Mouse (Mus musculus) kidney, embryonic 15.5 days (tissue): Measurements from ENCODE around the gene Rtn3. TPM values are rescaled to one million over a fixed set of nuclear protein-coding genes. Genes with fewer than 3 reads are reported as not detected.

Experiments
- ATAC-seq: fragments of 200-750 bp; cut with Nextera tagmentation; replicated peaks from 2 replicates; pipeline ENCODE4 v1.8.0; 2017; ENCODE audit warnings: moderate TSS enrichment; ENCODE audit not compliant: low FRiP score
- H3K27ac ChIP-seq: fragments of 300-500 bp; sonication (generic); 2 replicates; pipeline ENCODE4 v1.5.1; 2015; ENCODE audit warnings: mild to moderate bottlenecking, inconsistent platforms
- H3K27me3 ChIP-seq: fragments of 300-500 bp; sonication (generic); 2 replicates; pipeline ENCODE4 v1.6.1; 2015; ENCODE audit warnings: inconsistent platforms
- H3K36me3 ChIP-seq: fragments of 300-500 bp; sonication (generic); 2 replicates; pipeline ENCODE4 v1.6.1; 2015; ENCODE audit warnings: inconsistent platforms
- H3K4me1 ChIP-seq: fragments of 300-500 bp; sonication (generic); 2 replicates; pipeline ENCODE4 v1.6.1; 2015; ENCODE audit warnings: inconsistent platforms
- H3K4me2 ChIP-seq: fragments of 300-500 bp; sonication (generic); 2 replicates; pipeline ENCODE4 v1.6.1; 2015; ENCODE audit warnings: moderate library complexity, mild to moderate bottlenecking, inconsistent platforms
- H3K4me3 ChIP-seq: fragments of 300-500 bp; sonication (generic); replicated peaks from 2 replicates; pipeline ENCODE4 v1.5.1; 2015; ENCODE audit warnings: mild to moderate bottlenecking, inconsistent platforms
- H3K9ac ChIP-seq: fragments of 300-500 bp; sonication (generic); 2 replicates; pipeline ENCODE4 v1.6.1; 2015; ENCODE audit warnings: mild to moderate bottlenecking, inconsistent platforms
- H3K9me3 ChIP-seq: fragments of 300-500 bp; sonication (generic); replicated peaks from 2 replicates; pipeline ENCODE4 v1.6.1; 2016; ENCODE audit warnings: inconsistent platforms
- WGBS: fragments of 180-500 bp; shearing (Covaris S2); methylation state at CpG from one replicate; pipeline ENCODE4 v1.1.7; 2015; ENCODE audit warnings: mixed read lengths; 5-methylcytosine and 5-hydroxymethylcytosine counted together
- polyA plus RNA-seq: library from polyadenylated mRNA; unstranded; fragments of >200 nt; fragmentation: Nextera tagmentation; extraction: Ambion mirVana; gene quantifications from 2 replicates; pipeline ENCODE4 v1.2.1, GENCODE M21; 2015

Gene Rtn3
- polyA plus RNA-seq, 1 experiment from 2014 or later = 157 TPM

- Histone ChIP-seq H3K9ac (no peak overlapping the region), H3K9me3 (no peaks in the 10 kb centered on the region), H3K4me3 (no peak overlapping the region), H3K4me2 (no peak overlapping the region), H3K27ac (peak overlapping the region; percentile 63; the same call in 1 of the 2 replicates), H3K4me1 (0 out of 2 replicates have a peak, but pooled peaks cover 2% of the 10 kb centered on the region), H3K36me3 (peaks cover 39% of the 10 kb centered on the region), H3K27me3 (no peaks in the 10 kb centered on the region)
- 65% methylated on average over 5 of the region's 5 CpGs for WGBS
- no peak for ATAC-seq
Measured at GRCm38 (mm10) chr19:7436061-7436970, 46.8 kb downstream of the Rtn3 start.

- H3K9me3 ChIP-seq = no peaks in the 10 kb centered on the region
- WGBS = 91% methylated on average over 2 of the region's 2 CpGs
- H3K36me3 ChIP-seq = peaks cover 52% of the 10 kb centered on the region
- no peak for ATAC-seq
- no peak overlapping the region for H3K9ac ChIP-seq
- no peak overlapping the region for H3K4me2 ChIP-seq
- H3K27me3 ChIP-seq = no peaks in the 10 kb centered on the region
- H3K27ac ChIP-seq = no peak overlapping the region
- H3K4me1 ChIP-seq = 0 out of 2 replicates have a peak, but pooled peaks cover 2% of the 10 kb centered on the region
- no peak overlapping the region for H3K4me3 ChIP-seq
Measured at GRCm38 (mm10) chr19:7434887-7435286, 48.2 kb downstream of the Rtn3 start.

GRCm38 (mm10) chr19:7425398-7425775, 57.7 kb downstream of the Rtn3 start:
- H3K9me3 ChIP-seq = no peaks in the 10 kb centered on the region
- H3K36me3 ChIP-seq = peaks cover 89% of the 10 kb centered on the region
- ATAC-seq = no peak
- no peaks in the 10 kb centered on the region for H3K27me3 ChIP-seq
- peaks cover 47% of the 10 kb centered on the region for H3K4me1 ChIP-seq
- no peak overlapping the region for H3K4me3 ChIP-seq
- no peak overlapping the region for H3K4me2 ChIP-seq
- 48% methylated on average over 3 of the region's 3 CpGs for WGBS
- H3K27ac ChIP-seq = no peak overlapping the region
- H3K9ac ChIP-seq = no peak overlapping the region

GRCm38 (mm10) chr19:7424590-7425397, 58.3 kb downstream of the Rtn3 start:
- H3K36me3 ChIP-seq = peaks cover 92% of the 10 kb centered on the region
- ATAC-seq = no peak
- peaks cover 53% of the 10 kb centered on the region for H3K4me1 ChIP-seq
- no peaks in the 10 kb centered on the region for H3K9me3 ChIP-seq
- no peaks in the 10 kb centered on the region for H3K27me3 ChIP-seq
- 69% methylated on average over 8 of the region's 8 CpGs for WGBS
- no peak overlapping the region for H3K4me2 ChIP-seq
- H3K4me3 ChIP-seq = no peak overlapping the region
- no peak overlapping the region for H3K9ac ChIP-seq
- H3K27ac ChIP-seq = 0 out of 2 replicates have a peak overlapping the region, but pooled peaks have one; percentile 18

- H3K4me3 ChIP-seq = no peak overlapping the region
- H3K27me3 ChIP-seq = no peaks in the 10 kb centered on the region
- H3K9me3 ChIP-seq = no peaks in the 10 kb centered on the region
- WGBS = 71% methylated on average over 7 of the region's 7 CpGs
- no peak overlapping the region for H3K4me2 ChIP-seq
- H3K36me3 ChIP-seq = peaks cover 89% of the 10 kb centered on the region
- ATAC-seq = no peak
- H3K9ac ChIP-seq = no peak overlapping the region
- H3K4me1 ChIP-seq = peaks cover 59% of the 10 kb centered on the region
- H3K27ac ChIP-seq = 0 out of 2 replicates have a peak overlapping the region, but pooled peaks have one; percentile 80
Measured at GRCm38 (mm10) chr19:7424131-7424530, 59.0 kb downstream of the Rtn3 start.

- no peaks in the 10 kb centered on the region for H3K27me3 ChIP-seq
- peak overlapping the region; percentile 11 for H3K4me3 ChIP-seq
- no peak; the same call in 1 of the 2 replicates for ATAC-seq
- no peaks in the 10 kb centered on the region for H3K9me3 ChIP-seq
- H3K9ac ChIP-seq = 0 out of 2 replicates have a peak overlapping the region, but pooled peaks have one; percentile 17
- WGBS = 28% methylated on average over 16 of the region's 16 CpGs
- peaks cover 64% of the 10 kb centered on the region for H3K4me1 ChIP-seq
- H3K27ac ChIP-seq = peak overlapping the region; percentile 80
- peaks cover 84% of the 10 kb centered on the region for H3K36me3 ChIP-seq
- H3K4me2 ChIP-seq = peak overlapping the region; percentile 49
Measured at GRCm38 (mm10) chr19:7423656-7424030, 59.4 kb downstream of the Rtn3 start.

- peaks cover 69% of the 10 kb centered on the region for H3K4me1 ChIP-seq
Measured at GRCm38 (mm10) chr19:7423028-7423655, 59.9 kb downstream of the Rtn3 start.

GRCm38 (mm10) chr19:7422656-7423027, 60.4 kb downstream of the Rtn3 start:
- peak overlapping the region; percentile 11 for H3K4me3 ChIP-seq
- H3K36me3 ChIP-seq = peaks cover 74% of the 10 kb centered on the region
- no peak for ATAC-seq
- H3K9me3 ChIP-seq = no peaks in the 10 kb centered on the region
- WGBS = 10% methylated on average over 35 of the region's 35 CpGs
- H3K27me3 ChIP-seq = no peaks in the 10 kb centered on the region
- peaks cover 69% of the 10 kb centered on the region for H3K4me1 ChIP-seq
- H3K27ac ChIP-seq = peak overlapping the region; percentile 80
- H3K9ac ChIP-seq = peak overlapping the region; percentile 17; the same call in 1 of the 2 replicates
- peak overlapping the region; percentile 49 for H3K4me2 ChIP-seq

More at GRCm38 (mm10) chr19:7423028-7423655, 59.9 kb downstream of the Rtn3 start:
- Histone ChIP-seq H3K4me2 (peak overlapping the region; percentile 49), H3K36me3 (peaks cover 79% of the 10 kb centered on the region), H3K9me3 (no peaks in the 10 kb centered on the region), H3K9ac (peak overlapping the region; percentile 17; the same call in 1 of the 2 replicates), H3K4me3 (peak overlapping the region; percentile 11), H3K27me3 (no peaks in the 10 kb centered on the region), H3K27ac (peak overlapping the region; percentile 80)
- WGBS = 17% methylated on average over 51 of the region's 51 CpGs
- peak; percentile 61 for ATAC-seq

- Histone ChIP-seq H3K27ac (peak overlapping the region; percentile 59), H3K4me1 (peaks cover 69% of the 10 kb centered on the region), H3K27me3 (no peaks in the 10 kb centered on the region), H3K36me3 (peaks cover 67% of the 10 kb centered on the region), H3K4me3 (peak overlapping the region; percentile 11), H3K9me3 (no peaks in the 10 kb centered on the region), H3K4me2 (peak overlapping the region; percentile 49), H3K9ac (no peak overlapping the region)
- WGBS = 11% methylated on average over 48 of the region's 48 CpGs
- ATAC-seq = peak; percentile 30
Measured at GRCm38 (mm10) chr19:7421602-7422591, 61.2 kb downstream of the Rtn3 start.

GRCm38 (mm10) chr19:7420841-7421601, 62.1 kb downstream of the Rtn3 start:
- 62% methylated on average over 27 of the region's 27 CpGs for WGBS
- Histone ChIP-seq H3K9me3 (no peaks in the 10 kb centered on the region), H3K27ac (peak overlapping the region; percentile 59; the same call in 1 of the 2 replicates), H3K4me3 (no peak overlapping the region), H3K27me3 (no peaks in the 10 kb centered on the region), H3K9ac (no peak overlapping the region), H3K4me2 (peak overlapping the region; percentile 49), H3K4me1 (peaks cover 76% of the 10 kb centered on the region), H3K36me3 (peaks cover 59% of the 10 kb centered on the region)
- no peak for ATAC-seq
